Mouse (Mus musculus) splenic B cell, adult 2 months (primary cell): ENCODE measurements around the gene Ctrc.
A peak's percentile ranks its signal among the peaks of the same experiment; 100 is the strongest.
"Not testable (repeated sequence)": the region's sequence is repeated elsewhere in the genome, so short reads cannot be mapped to it uniquely, and the experiment has no call there.

Source experiments
- DNase-seq: peaks from one replicate; pipeline ENCODE4 v3.0.0-alpha.2; 2011; ENCODE audit warnings: low read depth, low spot score
- H3K27me3 ChIP-seq: 2 replicates; pipeline ENCODE4 v1.6.1; 2012; ENCODE audit warnings: mild to moderate bottlenecking, low read length, moderate library complexity, mixed read lengths; ENCODE audit not compliant: control insufficient read depth, poor library complexity, insufficient read depth, severe bottlenecking
- H3K36me3 ChIP-seq: 2 replicates; pipeline ENCODE4 v1.6.1; 2012; ENCODE audit warnings: mild to moderate bottlenecking, low read length, moderate library complexity, mixed read lengths; ENCODE audit not compliant: control insufficient read depth, poor library complexity, insufficient read depth, severe bottlenecking

Ctrc gene

GRCm38 (mm10) chr4:141793282-141794151 is 52.6 kb downstream of the Ctrc start, which contains the start of gene Casp9:
Gene Casp9 (plus strand): TSS chr4:141793612.
- DNase-seq, result peak; percentile 98
- peaks cover 4% of the 10 kb centered on the region for H3K36me3 ChIP-seq
- H3K27me3 ChIP-seq, result no peaks in the 10 kb centered on the region

GRCm38 (mm10) chr4:141792554-141793281 is 53.4 kb downstream of the Ctrc start:
- DNase-seq, result no peak
- H3K27me3 ChIP-seq, result no peaks in the 10 kb centered on the region

DNA sequence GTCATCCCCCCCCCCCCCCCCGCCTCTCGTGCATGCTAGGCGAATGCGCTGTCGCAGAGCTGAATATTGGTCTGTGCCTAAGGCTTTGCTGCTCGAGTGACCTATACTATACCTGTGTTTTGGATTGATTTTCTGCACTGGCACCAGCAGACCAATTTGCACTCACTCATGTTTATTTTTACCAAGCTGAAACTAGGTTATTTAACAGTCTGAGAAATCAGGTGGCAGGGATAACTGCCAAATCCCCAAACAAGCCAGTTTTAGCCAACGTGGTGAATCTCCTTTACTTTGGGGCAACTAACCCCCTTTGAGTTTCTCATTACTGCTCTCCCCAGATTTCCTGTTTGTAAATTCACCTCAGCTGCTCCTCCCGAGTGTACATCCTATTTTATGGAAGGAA is 54.2 kb downstream of the Ctrc start:
- H3K27me3 ChIP-seq, result no peaks in the 10 kb centered on the region
- DNase-seq, result no peak
- no peaks in the 10 kb centered on the region; the same call in none of the 2 replicates for H3K36me3 ChIP-seq

More at GRCm38 (mm10) chr4:141792554-141793281, 53.4 kb downstream of the Ctrc start:
- peaks cover 3% of the 10 kb centered on the region for H3K36me3 ChIP-seq

- no peak for DNase-seq
- H3K27me3 ChIP-seq, result no peaks in the 10 kb centered on the region
- H3K36me3 ChIP-seq, result no peaks in the 10 kb centered on the region; the same call in 1 of the 2 replicates
Observed at GRCm38 (mm10) chr4:141791486-141791885, 54.7 kb downstream of the Ctrc start.

DNA sequence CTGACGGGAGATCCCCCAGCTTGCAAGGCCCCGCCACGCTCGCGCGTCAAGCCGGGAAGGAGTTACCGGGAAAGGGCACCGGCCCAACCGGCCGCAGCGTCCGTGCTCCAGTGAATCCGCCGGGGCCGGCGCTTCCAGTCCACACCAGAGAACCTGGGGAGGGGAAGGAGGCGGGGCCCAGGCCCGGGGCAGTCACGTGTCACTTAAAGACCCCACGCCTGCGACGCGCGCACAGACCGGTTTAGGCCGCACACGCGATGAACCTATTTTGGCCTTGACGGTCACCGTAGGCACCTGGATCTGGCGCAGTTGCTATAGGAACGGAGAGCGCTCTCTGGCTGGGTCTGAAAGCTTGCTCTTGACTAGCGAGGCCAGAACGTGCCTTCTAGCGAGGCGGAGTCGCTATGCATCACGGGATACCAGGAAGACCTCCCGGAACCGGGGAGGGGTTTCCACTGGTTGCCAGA is 55.6 kb downstream of the Ctrc start, which contains the start of gene Dnajc16:
Dnajc16 (minus strand) TSS at position 408 of the 467 bp plus-strand sequence.
- no peaks in the 10 kb centered on the region for H3K27me3 ChIP-seq
- DNase-seq, result peak; percentile 99
- H3K36me3 ChIP-seq, result no peaks in the 10 kb centered on the region; the same call in 1 of the 2 replicates

DNA sequence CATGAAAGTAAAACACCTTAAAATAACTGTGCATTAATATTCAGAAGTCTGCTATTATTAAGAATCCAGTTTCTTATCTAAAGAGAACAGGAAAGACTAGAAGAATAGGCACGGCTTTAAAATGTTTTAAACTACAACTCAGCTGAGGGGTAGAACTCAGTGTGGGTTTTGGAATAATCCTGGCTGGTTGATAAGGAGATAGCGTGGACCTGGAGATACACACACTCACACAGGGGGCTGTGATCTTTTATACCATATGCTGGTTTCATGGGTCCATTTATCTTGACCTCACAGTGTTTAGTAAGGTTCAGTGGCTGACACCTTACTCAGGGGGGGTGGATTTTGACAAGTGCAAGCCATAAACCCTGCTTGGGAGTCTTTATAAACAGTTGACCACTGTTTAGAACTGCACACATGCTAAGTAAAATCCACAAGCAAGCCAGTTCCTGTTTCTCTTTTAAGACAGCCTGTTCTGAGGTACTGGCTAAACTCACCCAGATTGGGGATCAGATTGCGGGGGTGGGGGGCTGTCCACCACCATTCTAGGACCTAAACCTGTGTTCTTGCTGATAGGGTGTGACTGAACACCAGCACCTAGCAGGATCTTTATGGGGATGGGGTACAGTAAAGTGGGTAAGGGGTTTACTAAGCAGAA is 56.5 kb downstream of the Ctrc start:
- H3K36me3 ChIP-seq, result no peaks in the 10 kb centered on the region; the same call in 1 of the 2 replicates
- peak; percentile 33 for DNase-seq
- H3K27me3 ChIP-seq, result no peaks in the 10 kb centered on the region

- H3K27me3 ChIP-seq, result no peaks in the 10 kb centered on the region
- no peaks in the 10 kb centered on the region; the same call in 1 of the 2 replicates for H3K36me3 ChIP-seq
- no peak for DNase-seq
Observed at GRCm38 (mm10) chr4:141787462-141787861, 58.7 kb downstream of the Ctrc start.

GRCm38 (mm10) chr4:141787046-141787445 is 59.1 kb downstream of the Ctrc start:
- Histone ChIP-seq H3K36me3 (no peaks in the 10 kb centered on the region; the same call in 1 of the 2 replicates), H3K27me3 (no peaks in the 10 kb centered on the region)
- no peak for DNase-seq

- DNase-seq, result no peak
- H3K36me3 ChIP-seq, result no peaks in the 10 kb centered on the region; the same call in 1 of the 2 replicates
- no peaks in the 10 kb centered on the region for H3K27me3 ChIP-seq
Observed at GRCm38 (mm10) chr4:141786141-141786540, 60.0 kb downstream of the Ctrc start.

- H3K36me3 ChIP-seq, result peaks cover 5% of the 10 kb centered on the region; the same call in 1 of the 2 replicates
- no peaks in the 10 kb centered on the region for H3K27me3 ChIP-seq
- no peak for DNase-seq
Observed at GRCm38 (mm10) chr4:141784835-141785234, 61.3 kb downstream of the Ctrc start.

GRCm38 (mm10) chr4:141781201-141781985 is 64.8 kb downstream of the Ctrc start:
- no peak for DNase-seq
- Histone ChIP-seq H3K36me3 (peaks cover 17% of the 10 kb centered on the region; the same call in 1 of the 2 replicates), H3K27me3 (no peaks in the 10 kb centered on the region)

DNA sequence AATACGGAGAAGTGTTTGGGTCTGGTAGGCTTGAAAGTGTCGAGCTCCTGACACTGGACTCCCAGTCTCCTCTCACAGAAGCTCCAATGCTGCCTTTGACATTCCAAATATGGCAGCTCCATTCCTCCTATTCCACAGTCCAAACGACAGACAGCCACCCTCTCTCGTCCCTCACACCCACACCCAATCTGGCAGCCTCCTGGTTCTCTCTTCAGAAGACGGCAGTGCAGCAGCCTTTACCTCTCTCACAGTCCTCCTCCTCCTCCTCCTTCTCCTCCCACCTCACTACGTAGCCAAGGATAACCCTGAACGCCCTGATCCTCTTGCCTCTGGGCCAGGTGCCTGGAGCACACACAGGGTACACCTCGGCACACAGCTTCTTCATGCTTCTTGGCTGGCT is 66.3 kb downstream of the Ctrc start:
- no peaks in the 10 kb centered on the region for H3K27me3 ChIP-seq
- H3K36me3 ChIP-seq, result peaks cover 19% of the 10 kb centered on the region; the same call in 1 of the 2 replicates
- no peak for DNase-seq

GRCm38 (mm10) chr4:141773019-141773418 is 73.1 kb downstream of the Ctrc start:
- H3K36me3 ChIP-seq, H3K27me3 ChIP-seq, DNase-seq: not testable (repeated sequence)

- DNase-seq, result no peak
- Histone ChIP-seq H3K36me3 (peaks cover 7% of the 10 kb centered on the region), H3K27me3 (no peaks in the 10 kb centered on the region)
Observed at GRCm38 (mm10) chr4:141771823-141772222, 74.3 kb downstream of the Ctrc start.
